Mouse (Mus musculus): ENCODE measurements around the gene Tlr12.
"Not testable (repeated sequence)": the region's sequence is repeated elsewhere in the genome, so short reads cannot be mapped to it uniquely, and the experiment has no call there.

The Tlr12 gene

DNA sequence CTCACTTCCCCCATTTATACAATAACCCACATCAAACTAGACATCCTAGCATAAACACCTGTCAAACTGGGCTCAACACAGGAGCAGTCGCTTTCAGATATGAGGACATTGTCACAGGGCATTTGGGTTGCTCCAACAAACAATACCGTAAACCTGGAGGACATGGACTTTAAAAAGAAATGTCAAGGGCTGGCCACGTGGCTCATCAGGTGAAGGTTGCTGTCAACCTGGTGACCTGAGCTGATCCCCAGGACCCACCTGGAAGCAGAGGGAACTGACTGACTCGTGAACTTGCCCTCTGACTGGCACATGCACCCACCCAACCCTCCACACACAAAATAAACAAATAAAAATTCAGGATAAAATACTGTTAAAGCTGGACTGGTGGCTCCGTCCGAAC, 2.2 kb upstream of the Tlr12 start:
- no peak for DNase-seq (ENCODE audit: inconsistent age in 2 of 2, low spot score in 1 of 2)

GRCm38 (mm10) chr4:128618963-128619362, 544 bp upstream of the Tlr12 start:
- peak in 1 of 2 experiments; percentile 43 for DNase-seq (ENCODE audit: inconsistent age in 2 of 2, low spot score in 1 of 2)

GRCm38 (mm10) chr4:128617363-128618120, 877 bp downstream of the Tlr12 start:
- peak; percentile 46 to 68 for DNase-seq (ENCODE audit: inconsistent age in 2 of 2, low spot score in 1 of 2)

GRCm38 (mm10) chr4:128615761-128616160, 2.7 kb downstream of the Tlr12 start:
- no peak for DNase-seq (ENCODE audit: inconsistent age in 2 of 2, low spot score in 1 of 2)

- DNase-seq (ENCODE audit: inconsistent age in 2 of 2, low spot score in 1 of 2): peak; percentile 37 to 82
Observed at GRCm38 (mm10) chr4:128613326-128613725, 5.1 kb downstream of the Tlr12 start.

DNA sequence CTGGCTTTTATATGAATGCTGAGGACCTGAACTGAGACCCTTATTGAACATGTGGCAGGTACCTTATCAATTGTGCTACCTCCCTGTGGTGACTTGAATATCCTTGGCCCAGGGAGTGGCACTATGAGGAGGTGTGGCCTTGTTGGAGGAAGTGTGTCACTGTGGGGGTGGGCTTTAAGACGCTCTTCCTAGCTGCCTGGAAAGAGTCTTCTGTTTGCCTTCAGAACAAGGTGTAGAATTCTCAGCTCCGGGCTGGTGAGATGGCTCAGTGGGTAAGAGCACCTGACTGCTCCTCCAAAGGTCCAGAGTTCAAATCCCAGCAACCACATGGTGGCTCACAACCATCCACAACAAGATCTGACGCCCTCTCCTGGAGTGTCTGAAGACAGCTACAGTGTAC, 6.7 kb downstream of the Tlr12 start:
- not testable (repeated sequence) for DNase-seq (ENCODE audit: inconsistent age in 2 of 2, low spot score in 1 of 2)

DNA sequence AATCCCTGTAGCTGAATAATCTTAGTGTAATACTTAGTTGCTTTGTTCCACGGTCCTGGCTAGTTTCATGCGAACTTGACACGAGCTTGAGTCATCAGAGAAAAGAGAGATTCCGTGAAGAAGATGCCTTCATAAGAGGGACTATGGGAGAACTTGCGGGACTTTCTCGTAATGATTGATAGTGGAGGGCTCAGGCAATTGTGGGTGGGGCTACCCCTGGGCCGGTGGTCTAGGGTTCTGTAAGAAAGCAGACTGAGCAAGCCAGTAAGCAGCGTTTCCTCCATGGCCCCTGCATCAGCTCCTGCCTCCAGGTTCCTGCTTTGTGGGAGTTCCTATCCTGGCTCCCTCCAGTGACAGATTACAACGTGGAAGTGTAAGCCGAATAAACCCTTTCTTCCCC, 7.7 kb downstream of the Tlr12 start:
- DNase-seq (ENCODE audit: inconsistent age in 2 of 2, low spot score in 1 of 2): peak; percentile 48 to 70

DNA sequence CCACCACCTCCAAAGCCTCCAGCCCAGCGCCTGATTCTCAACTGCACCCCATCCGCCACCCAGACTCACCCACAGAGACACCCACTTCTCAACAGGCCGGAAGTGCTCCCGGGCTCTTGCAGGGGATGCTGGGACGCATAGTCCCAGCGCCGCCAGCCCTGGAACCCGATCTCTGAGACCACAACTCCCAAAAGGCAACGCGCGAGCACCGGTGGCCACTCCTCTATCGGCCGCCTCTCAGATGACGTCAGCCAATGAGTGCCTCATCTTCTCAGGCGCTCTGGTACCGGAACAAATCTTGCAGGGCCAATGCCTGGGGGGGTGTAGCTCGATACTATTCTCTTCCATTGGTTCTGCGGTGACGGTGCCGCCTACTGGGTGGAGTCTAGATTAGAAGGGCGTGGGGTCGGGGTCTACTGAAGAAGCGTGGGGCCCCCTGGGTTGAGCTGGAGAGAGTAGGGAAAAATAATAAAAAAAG, 8.5 kb downstream of the Tlr12 start, which contains the start of gene Zscan20:
Zscan20 (minus strand) TSS at position 174 of the 478 bp plus-strand sequence.
- peak; percentile 98 to 99 for DNase-seq (ENCODE audit: inconsistent age in 2 of 2, low spot score in 1 of 2)

GRCm38 (mm10) chr4:128609276-128609924, 9.0 kb downstream of the Tlr12 start:
- peak in 1 of 2 experiments; percentile 40 for DNase-seq (ENCODE audit: inconsistent age in 2 of 2, low spot score in 1 of 2)

- no peak for DNase-seq (ENCODE audit: inconsistent age in 2 of 2, low spot score in 1 of 2)
Observed at GRCm38 (mm10) chr4:128607661-128608060, 10.8 kb downstream of the Tlr12 start.

- peak; percentile 61 to 62 for DNase-seq (ENCODE audit: inconsistent age in 2 of 2, low spot score in 1 of 2)
Observed at GRCm38 (mm10) chr4:128606586-128606985, 11.8 kb downstream of the Tlr12 start.

DNA sequence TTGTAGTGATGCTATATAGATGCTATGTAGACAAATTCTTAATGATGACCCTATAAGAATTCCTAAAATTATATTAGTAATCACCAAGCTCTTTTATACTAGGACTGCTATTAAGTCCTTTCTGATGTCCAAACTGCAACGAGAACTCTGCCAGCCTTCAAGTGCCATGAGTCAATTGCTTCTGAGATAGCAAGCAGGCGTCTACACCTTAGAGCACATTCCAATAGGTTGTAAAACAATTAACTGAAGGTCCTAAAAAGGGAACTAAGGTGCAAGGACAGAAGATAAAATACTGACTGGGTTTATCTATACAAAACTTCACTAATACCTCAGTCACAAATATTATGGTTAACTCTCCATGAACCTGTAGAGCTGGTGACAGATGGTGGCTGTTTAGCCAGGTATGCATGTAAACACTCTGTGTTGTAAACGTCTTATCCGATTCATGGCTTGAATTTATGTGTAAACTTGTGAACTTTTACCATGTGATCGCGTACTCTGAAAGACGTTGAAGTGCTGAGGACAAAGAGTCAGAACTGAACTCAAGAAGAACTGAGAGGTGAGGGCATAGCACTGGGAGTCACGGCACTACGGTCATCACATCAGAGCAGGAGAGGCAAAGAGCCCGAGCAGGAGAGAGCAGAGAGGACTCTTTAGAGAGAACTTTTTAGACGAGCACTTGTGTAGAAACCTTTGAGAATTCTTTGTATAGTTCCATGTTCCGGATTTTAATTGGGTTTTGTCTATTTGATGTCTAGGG, 20.4 kb downstream of the Tlr12 start:
- DNase-seq (ENCODE audit: inconsistent age in 2 of 2, low spot score in 1 of 2): no peak

DNA sequence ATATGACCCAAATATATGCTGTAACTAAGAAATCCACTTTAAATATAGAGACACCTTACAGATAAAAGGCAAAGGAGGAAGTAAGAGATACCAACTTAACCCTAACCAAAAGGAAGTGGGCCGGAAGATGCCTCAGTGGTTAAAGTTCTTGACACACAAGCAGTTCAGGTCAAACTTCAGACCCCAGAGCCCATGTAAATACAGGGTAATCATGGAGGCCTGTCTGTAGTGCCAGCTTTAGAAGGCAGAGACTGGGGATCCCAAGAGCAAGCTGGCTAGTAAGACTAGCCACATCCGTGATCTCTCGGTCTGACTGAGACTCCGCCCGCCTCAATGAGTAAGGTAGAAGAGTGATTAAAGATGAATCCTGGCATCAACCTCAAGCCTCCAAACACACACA, 24.4 kb downstream of the Tlr12 start:
- no peak for DNase-seq (ENCODE audit: inconsistent age in 2 of 2, low spot score in 1 of 2)

- no peak for DNase-seq (ENCODE audit: inconsistent age in 2 of 2, low spot score in 1 of 2)
Observed at GRCm38 (mm10) chr4:128593286-128593685, 25.1 kb downstream of the Tlr12 start.

- DNase-seq (ENCODE audit: inconsistent age in 2 of 2, low spot score in 1 of 2): peak; percentile 33 to 70
Observed at GRCm38 (mm10) chr4:128579182-128579581, 39.2 kb downstream of the Tlr12 start.

GRCm38 (mm10) chr4:128575811-128576210, 42.6 kb downstream of the Tlr12 start:
- no peak for DNase-seq (ENCODE audit: inconsistent age in 2 of 2, low spot score in 1 of 2)
